Mouse (Mus musculus) E14TG2a.4 (cell line): ENCODE data around the gene Fxyd5.

Experiments used
- CTCF ChIP-seq: conservative IDR thresholded peaks from 2 replicates; pipeline ENCODE4 v1.5.1; 2014; ENCODE audit warnings: low read length
- POU5F1 ChIP-seq: IDR thresholded peaks from 2 replicates; pipeline ENCODE4 v1.6.1; 2014; ENCODE audit warnings: low read length, borderline replicate concordance

DNA sequence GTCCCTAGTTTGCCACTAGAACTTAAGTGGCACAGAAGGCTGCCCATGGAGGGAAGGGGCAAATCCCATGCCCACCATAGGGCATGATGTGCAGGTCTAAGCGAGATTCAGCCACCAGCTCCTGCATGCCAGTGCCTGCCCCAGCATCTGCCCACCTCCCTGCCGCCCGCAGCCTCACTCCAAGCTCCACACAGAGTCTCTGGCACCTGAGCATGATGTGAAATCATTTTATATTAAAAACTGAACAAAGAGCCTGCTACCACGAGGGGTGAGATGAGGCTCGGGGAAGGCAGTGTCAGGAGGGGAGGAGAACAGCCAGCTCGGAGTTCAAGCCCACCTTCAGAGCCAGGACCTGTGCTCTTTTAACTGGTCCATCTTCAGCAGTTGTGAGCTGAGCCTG is 28.0 kb upstream of the Fxyd5 start:
- TF ChIP-seq CTCF, result no peak
- TF ChIP-seq POU5F1, result no peak
